8 mouse cellular contexts compared by ENCODE assay signal in the genomic region with DNA sequence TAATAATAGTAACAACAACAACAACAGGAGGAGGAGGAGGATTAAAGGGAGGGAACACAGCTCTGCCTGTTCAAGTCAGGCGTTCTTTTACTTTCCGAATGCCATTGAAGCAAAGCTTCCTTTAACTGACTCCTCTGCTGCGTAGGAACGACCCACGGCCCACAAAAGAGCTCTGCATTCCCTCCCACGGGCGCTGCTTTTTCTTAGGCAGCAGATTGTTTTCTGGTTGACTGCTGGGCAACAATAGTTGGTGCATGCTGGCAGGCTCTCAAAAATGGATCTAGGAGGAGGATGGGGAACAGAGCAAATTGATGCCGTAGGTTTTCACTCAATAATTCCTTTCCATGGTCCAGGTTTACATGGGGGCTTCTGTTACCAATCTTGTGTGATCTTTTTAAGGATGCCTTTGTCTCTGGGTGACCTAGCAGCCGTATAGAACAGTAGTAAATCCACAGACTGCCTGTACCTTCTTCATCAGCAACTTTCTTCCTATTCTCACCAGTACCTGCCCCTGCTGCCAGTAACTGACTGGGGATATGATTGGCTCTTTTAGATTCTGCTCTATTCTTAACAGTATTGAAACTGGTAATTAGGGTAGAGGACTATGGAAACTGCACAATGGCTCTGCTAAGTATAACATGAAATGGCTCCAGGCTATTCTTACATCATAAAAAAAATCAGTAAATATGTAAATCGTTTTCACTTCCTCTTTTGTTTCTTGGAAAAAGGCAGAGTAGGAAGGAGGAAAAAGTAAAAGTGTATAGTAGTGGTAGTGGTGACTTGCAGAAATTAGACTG.
DNase-seq lines count a peak whose midpoint lies in the region; ATAC-seq and TF ChIP-seq lines count a peak whose summit lies in the region.

No protein-coding gene starts in this region.

- WGBS in thymus, adult 2 months, result 14% methylated on average over 10 of the region's 10 CpGs
- 28% methylated on average over 10 of the region's 10 CpGs for WGBS in embryonic facial prominence, embryonic 15.5 days

- H3K4me2 ChIP-seq in embryonic facial prominence, embryonic 15.5 days (replicated peaks), result no peak overlapping the region

- no peak for TF ChIP-seq POLR2A in thymus, adult 2 months (IDR thresholded peaks at IDR 0.05; ENCODE audit: control insufficient read depth, extremely low read depth, insufficient read depth, low read length, poor library complexity)

- no peaks in the 10 kb centered on the region for H3K9me3 ChIP-seq in embryonic facial prominence, embryonic 15.5 days (replicated peaks)

- no peak for ATAC-seq in embryonic facial prominence, embryonic 15.5 days (ENCODE audit: insufficient number of reproducible peaks, low FRiP score, low TSS enrichment, low read depth)

- no peaks in the 10 kb centered on the region for H3K27me3 ChIP-seq in thymus, adult 2 months (ENCODE audit: control insufficient read depth, insufficient read depth, low read length)
- no peaks in the 10 kb centered on the region for H3K27me3 ChIP-seq in embryonic facial prominence, embryonic 15.5 days

- H3K36me3 ChIP-seq in thymus, adult 2 months (ENCODE audit: control insufficient read depth, insufficient read depth, low read length), result no peaks in the 10 kb centered on the region
- no peaks in the 10 kb centered on the region for H3K36me3 ChIP-seq in embryonic facial prominence, embryonic 15.5 days

- H3K4me3 ChIP-seq in thymus, adult 2 months (ENCODE audit: control insufficient read depth, insufficient read depth, low read length), result no peak overlapping the region
- no peak overlapping the region for H3K4me3 ChIP-seq in embryonic facial prominence, embryonic 15.5 days (replicated peaks)

- DNase-seq in thymus, adult 2 months, result no peak
- no peak for DNase-seq in thymus, adult 18-20 months
- DNase-seq in layer of hippocampus, postnatal 10 days (ENCODE audit: low spot score in 2 of 2), result peak; percentile 19 to 35
- peak; percentile 77 for DNase-seq in retina, postnatal 1 day
- no peak for DNase-seq in cerebellum, adult 8-10 months
- no peak for DNase-seq in gastrocnemius, postnatal 4 days (ENCODE audit: low spot score in 2 of 2)
- DNase-seq in urinary bladder, adult 2 months (ENCODE audit: low spot score), result no peak

- peak overlapping the region; percentile 89 for H3K27ac ChIP-seq in thymus, adult 2 months (ENCODE audit: control insufficient read depth, insufficient read depth, low read length)
- peak overlapping the region; percentile 58 for H3K27ac ChIP-seq in embryonic facial prominence, embryonic 15.5 days (replicated peaks)

- no peak for TF ChIP-seq CTCF in thymus, adult 2 months (IDR thresholded peaks at IDR 0.05; ENCODE audit: borderline replicate concordance, control insufficient read depth, extremely low read depth, insufficient read depth, low read length, poor library complexity)

- peaks cover 9% of the 10 kb centered on the region for H3K4me1 ChIP-seq in thymus, adult 2 months (replicated peaks; ENCODE audit: control insufficient read depth, insufficient read depth, low read length)
- H3K4me1 ChIP-seq in embryonic facial prominence, embryonic 15.5 days, result 0 out of 2 replicates have a peak, but pooled peaks cover 2% of the 10 kb centered on the region

- no peak overlapping the region for H3K9ac ChIP-seq in embryonic facial prominence, embryonic 15.5 days

Comparison
In these comparisons a context has a peak if more than half of its experiments do, and no peak if none do; other contexts are left out.
1. DNase-seq: peak in layer of hippocampus, postnatal 10 days (2 of 2) and retina, postnatal 1 day (single experiment); none in thymus, adult 2 months (single experiment), thymus, adult 18-20 months (0 of 2), cerebellum, adult 8-10 months (single experiment), gastrocnemius, postnatal 4 days (0 of 2) and urinary bladder, adult 2 months (single experiment).